Mouse (Mus musculus) cerebellum, adult 2 months (tissue): ENCODE measurements around the gene Ube3a.

Experiments
- CTCF ChIP-seq: fragments of 200-500 bp; IDR thresholded peaks from 2 replicates; pipeline ENCODE4 v1.5.1; 2011; ENCODE audit warnings: low read depth, mild to moderate bottlenecking, control low read depth, low read length, moderate library complexity, borderline replicate concordance; ENCODE audit not compliant: insufficient read depth
- POLR2A ChIP-seq: fragments of 200-500 bp; IDR thresholded peaks from 2 replicates; pipeline ENCODE4 v1.6.1; 2011; ENCODE audit warnings: low read length, control low read depth, borderline replicate concordance; ENCODE audit not compliant: insufficient read depth

- TF ChIP-seq CTCF (no peak), POLR2A (no peak)
Measured at GRCm38 (mm10) chr7:59231960-59232359, 3.4 kb downstream of the Ube3a start.
